Mouse (Mus musculus) erythroblast, embryonic 14.5 days (primary cell): ENCODE measurements around the gene Tollip.

ENCODE experiments used
- GATA1 ChIP-seq: IDR thresholded peaks from 2 replicates; pipeline ENCODE4 v1.6.1; 2012; ENCODE audit warnings: low read length, inconsistent platforms, mixed read lengths
- TAL1 ChIP-seq: IDR thresholded peaks from 3 replicates; pipeline ENCODE4 v1.6.1; 2012; ENCODE audit warnings: low read length, inconsistent platforms, mixed read lengths

- TF ChIP-seq GATA1 (no peak), TAL1 (no peak)
These were observed 48.7 kb downstream of the Tollip start for GRCm38 (mm10) chr7:141869644-141870043.
